Mouse (Mus musculus): Measurements from ENCODE around the gene Hcn1.

GRCm38 (mm10) chr13:118023381-118023780, 421.3 kb downstream of the Hcn1 start:
- no peak for TF ChIP-seq EP300 (optimal IDR thresholded peaks at IDR 0.05)
- TF ChIP-seq CTCF (IDR thresholded peaks at IDR 0.05; ENCODE audit: low read depth), result no peak
